Mouse (Mus musculus) limb, embryonic 12.5 days (tissue): ENCODE data around the gene Notch4. TPM values are rescaled to one million over a fixed set of nuclear protein-coding genes. Genes with fewer than 3 reads are reported as not detected.

Experiments
- ATAC-seq: fragments of 200-750 bp; cut with Nextera tagmentation; 2 replicates; pipeline ENCODE4 v1.8.0; 2017; ENCODE audit warnings: low read depth, moderate TSS enrichment; ENCODE audit not compliant: insufficient number of reproducible peaks, insufficient read depth, low FRiP score, low TSS enrichment
- H3K27ac ChIP-seq: fragments of 300-500 bp; sonication (generic); 2 replicates; pipeline ENCODE4 v1.5.1; 2016; ENCODE audit warnings: mild to moderate bottlenecking, moderate library complexity
- H3K27me3 ChIP-seq: fragments of 300-500 bp; sonication (generic); 2 replicates; pipeline ENCODE4 v1.6.1; 2016; ENCODE audit warnings: mild to moderate bottlenecking, moderate library complexity
- H3K36me3 ChIP-seq: fragments of 300-500 bp; sonication (generic); 2 replicates; pipeline ENCODE4 v1.6.1; 2016; ENCODE audit warnings: mild to moderate bottlenecking, moderate library complexity
- H3K4me1 ChIP-seq: fragments of 300-500 bp; sonication (generic); replicated peaks from 2 replicates; pipeline ENCODE4 v1.6.1; 2016
- H3K4me2 ChIP-seq: fragments of 300-500 bp; sonication (generic); 2 replicates; pipeline ENCODE4 v1.6.1; 2016; ENCODE audit warnings: mild to moderate bottlenecking, moderate library complexity
- H3K4me3 ChIP-seq: fragments of 300-500 bp; sonication (generic); replicated peaks from 2 replicates; pipeline ENCODE4 v1.5.1; 2016; ENCODE audit warnings: mild to moderate bottlenecking
- H3K9ac ChIP-seq: fragments of 300-500 bp; sonication (generic); replicated peaks from 2 replicates; pipeline ENCODE4 v1.6.1; 2016; ENCODE audit warnings: mild to moderate bottlenecking, moderate library complexity
- H3K9me3 ChIP-seq: fragments of 300-500 bp; sonication (generic); 2 replicates; pipeline ENCODE4 v1.6.1; 2016; ENCODE audit warnings: mild to moderate bottlenecking, moderate library complexity
- WGBS: fragments of 180-500 bp; shearing (Covaris S2); methylation state at CpG from one replicate; pipeline ENCODE4 v1.1.7; 2016; 5-methylcytosine and 5-hydroxymethylcytosine counted together
- polyA plus RNA-seq: library from polyadenylated mRNA; unstranded; fragments of >200 nt; fragmentation: Nextera tagmentation; extraction: Ambion mirVana; gene quantifications from 2 replicates; pipeline ENCODE4 v1.2.1, GENCODE M21; 2016

Notch4 gene
- polyA plus RNA-seq, 1 experiment from 2014 or later: 4.9 TPM

GRCm38 (mm10) chr17:34626773-34627092 is 62.7 kb downstream of the Notch4 start:
- Histone ChIP-seq H3K4me2 (peak overlapping the region; percentile 87), H3K4me1 (peaks cover 47% of the 10 kb centered on the region), H3K27me3 (peaks cover 35% of the 10 kb centered on the region), H3K27ac (peak overlapping the region; percentile 90), H3K36me3 (peaks cover 35% of the 10 kb centered on the region), H3K4me3 (peak overlapping the region; percentile 76), H3K9me3 (no peaks in the 10 kb centered on the region), H3K9ac (peak overlapping the region; percentile 73)
- under 1% methylated on average over 18 of the region's 18 CpGs for WGBS
- ATAC-seq: 0 out of 2 replicates have a peak, but pooled peaks have one; percentile 4

GRCm38 (mm10) chr17:34627093-34627942 is 63.2 kb downstream of the Notch4 start:
- Histone ChIP-seq H3K9ac (peak overlapping the region; percentile 73), H3K4me3 (peak overlapping the region; percentile 76), H3K27ac (peak overlapping the region; percentile 90), H3K4me1 (peaks cover 53% of the 10 kb centered on the region), H3K36me3 (peaks cover 29% of the 10 kb centered on the region), H3K27me3 (peaks cover 40% of the 10 kb centered on the region), H3K4me2 (peak overlapping the region; percentile 87), H3K9me3 (no peaks in the 10 kb centered on the region)
- ATAC-seq: peak; percentile 73
- under 1% methylated on average over 43 of the region's 45 CpGs for WGBS

- WGBS: 6% methylated on average over 29 of the region's 29 CpGs
- ATAC-seq: peak; percentile 6; the same call in 1 of the 2 replicates
- Histone ChIP-seq H3K4me3 (peak within 1 kb of the TSS; percentile 76), H3K27ac (peak within 1 kb of the TSS; percentile 90), H3K27me3 (peaks cover 48% of the 10 kb centered on the region), H3K9ac (peak within 1 kb of the TSS; percentile 73), H3K4me1 (peaks cover 54% of the 10 kb centered on the region), H3K9me3 (no peaks in the 10 kb centered on the region), H3K4me2 (peak within 1 kb of the TSS; percentile 87), H3K36me3 (peaks cover 21% of the 10 kb centered on the region)
These were observed 64.0 kb downstream of the Notch4 start, which contains the start of gene Ppt2 for GRCm38 (mm10) chr17:34627943-34628643. Gene Ppt2 (minus strand): TSS chr17:34628510.

- Histone ChIP-seq H3K36me3 (peaks cover 16% of the 10 kb centered on the region), H3K4me2 (peak overlapping the region; percentile 87), H3K4me3 (peak overlapping the region; percentile 76), H3K27ac (no peak overlapping the region), H3K27me3 (peaks cover 53% of the 10 kb centered on the region), H3K9me3 (no peaks in the 10 kb centered on the region), H3K4me1 (peaks cover 54% of the 10 kb centered on the region), H3K9ac (peak overlapping the region; percentile 73; the same call in 1 of the 2 replicates)
- 28% methylated on average over 5 of the region's 5 CpGs for WGBS
- ATAC-seq: no peak
These were observed 64.5 kb downstream of the Notch4 start for GRCm38 (mm10) chr17:34628644-34628967.

- Histone ChIP-seq H3K4me3 (peak within 1 kb of the TSS; percentile 76), H3K4me1 (peaks cover 54% of the 10 kb centered on the region), H3K9ac (peak within 1 kb of the TSS; percentile 73; the same call in 1 of the 2 replicates), H3K27ac (no peak within 1 kb of the TSS), H3K27me3 (peaks cover 59% of the 10 kb centered on the region), H3K4me2 (peak within 1 kb of the TSS; percentile 87), H3K9me3 (no peaks in the 10 kb centered on the region), H3K36me3 (peaks cover 9% of the 10 kb centered on the region; the same call in 1 of the 2 replicates)
- no peak for ATAC-seq
- under 1% methylated on average over 16 of the region's 16 CpGs for WGBS
These were observed 65.2 kb downstream of the Notch4 start, which contains the start of gene Prrt1 for GRCm38 (mm10) chr17:34629221-34629751. Gene Prrt1 (plus strand): TSS chr17:34629533.

GRCm38 (mm10) chr17:34629796-34630603 is 65.9 kb downstream of the Notch4 start:
- peak overlapping the region; percentile 76 for H3K4me3 ChIP-seq
- WGBS: 13% methylated on average over 12 of the region's 12 CpGs
- peaks cover 54% of the 10 kb centered on the region for H3K4me1 ChIP-seq
- H3K27ac ChIP-seq: no peak overlapping the region
- H3K27me3 ChIP-seq: peaks cover 59% of the 10 kb centered on the region
- peaks cover 8% of the 10 kb centered on the region; the same call in 1 of the 2 replicates for H3K36me3 ChIP-seq
- no peaks in the 10 kb centered on the region for H3K9me3 ChIP-seq
- H3K9ac ChIP-seq: peak overlapping the region; percentile 44; the same call in 1 of the 2 replicates
- peak overlapping the region; percentile 87 for H3K4me2 ChIP-seq
- ATAC-seq: no peak

- no peaks in the 10 kb centered on the region for H3K36me3 ChIP-seq
- H3K27me3 ChIP-seq: peaks cover 64% of the 10 kb centered on the region
- no peak overlapping the region for H3K27ac ChIP-seq
- H3K4me1 ChIP-seq: peaks cover 54% of the 10 kb centered on the region
- ATAC-seq: no peak
- peak overlapping the region; percentile 44 for H3K9ac ChIP-seq
- H3K9me3 ChIP-seq: no peaks in the 10 kb centered on the region
- peak overlapping the region; percentile 73 for H3K4me2 ChIP-seq
- peak overlapping the region; percentile 41 for H3K4me3 ChIP-seq
- 1% methylated on average over 48 of the region's 48 CpGs for WGBS
These were observed 66.8 kb downstream of the Notch4 start for GRCm38 (mm10) chr17:34630761-34631301.

GRCm38 (mm10) chr17:34631647-34632046 is 67.6 kb downstream of the Notch4 start:
- WGBS: 6% methylated on average over 12 of the region's 12 CpGs
- H3K4me3 ChIP-seq: peak overlapping the region; percentile 41
- H3K9me3 ChIP-seq: no peaks in the 10 kb centered on the region
- peaks cover 48% of the 10 kb centered on the region for H3K4me1 ChIP-seq
- H3K27me3 ChIP-seq: peaks cover 71% of the 10 kb centered on the region
- peak overlapping the region; percentile 48 for H3K9ac ChIP-seq
- H3K27ac ChIP-seq: no peak overlapping the region
- no peak for ATAC-seq
- peak overlapping the region; percentile 73 for H3K4me2 ChIP-seq
- H3K36me3 ChIP-seq: no peaks in the 10 kb centered on the region

- Histone ChIP-seq H3K27ac (no peak overlapping the region), H3K36me3 (no peaks in the 10 kb centered on the region), H3K4me2 (peak overlapping the region; percentile 73), H3K9me3 (no peaks in the 10 kb centered on the region), H3K4me3 (peak overlapping the region; percentile 41), H3K4me1 (peaks cover 48% of the 10 kb centered on the region), H3K9ac (peak overlapping the region; percentile 48; the same call in 1 of the 2 replicates), H3K27me3 (peaks cover 75% of the 10 kb centered on the region)
- ATAC-seq: 0 out of 2 replicates have a peak, but pooled peaks have one; percentile 35
- WGBS: 2% methylated on average over 26 of the region's 26 CpGs
These were observed 68.2 kb downstream of the Notch4 start for GRCm38 (mm10) chr17:34632261-34632691.

GRCm38 (mm10) chr17:34635671-34636070 is 71.6 kb downstream of the Notch4 start:
- no peak overlapping the region for H3K4me3 ChIP-seq
- WGBS: 74% methylated on average over 2 of the region's 2 CpGs
- no peak overlapping the region for H3K4me2 ChIP-seq
- 0 out of 2 replicates have a peak, but pooled peaks cover 6% of the 10 kb centered on the region for H3K9me3 ChIP-seq
- ATAC-seq: no peak
- no peaks in the 10 kb centered on the region for H3K36me3 ChIP-seq
- peaks cover 21% of the 10 kb centered on the region for H3K4me1 ChIP-seq
- H3K27me3 ChIP-seq: peaks cover 51% of the 10 kb centered on the region
- H3K27ac ChIP-seq: no peak overlapping the region
- H3K9ac ChIP-seq: no peak overlapping the region
